Mouse (Mus musculus) retina, postnatal 7 days (tissue): ENCODE data around the gene Yipf1.

Experiments
- DNase-seq: peaks from one replicate; pipeline ENCODE4 v3.0.0-alpha.2; 2012; ENCODE audit warnings: low read depth, low spot score

Gene Yipf1

GRCm38 (mm10) chr4:107313690-107314478, at the start of gene Yipf1:
Gene Yipf1, plus strand, starts transcription at chr4:107314363.
- DNase-seq: peak; percentile 80

- no peak for DNase-seq
These were observed 40.5 kb upstream of the Yipf1 start for GRCm38 (mm10) chr4:107273683-107274082.

- no peak for DNase-seq
These were observed 39.7 kb upstream of the Yipf1 start for GRCm38 (mm10) chr4:107274511-107274910.

- peak; percentile 73 for DNase-seq
These were observed 35.9 kb upstream of the Yipf1 start for GRCm38 (mm10) chr4:107278188-107278707.

GRCm38 (mm10) chr4:107280843-107281475, 33.2 kb upstream of the Yipf1 start:
- no peak for DNase-seq

- DNase-seq: no peak
These were observed 28.5 kb upstream of the Yipf1 start for GRCm38 (mm10) chr4:107285446-107286200.

GRCm38 (mm10) chr4:107286386-107286785, 27.8 kb upstream of the Yipf1 start:
- no peak for DNase-seq

- no peak for DNase-seq
These were observed 26.6 kb upstream of the Yipf1 start for GRCm38 (mm10) chr4:107287517-107287916.

- DNase-seq: no peak
These were observed 22.4 kb upstream of the Yipf1 start for GRCm38 (mm10) chr4:107291611-107292272.

- DNase-seq: no peak
These were observed 21.9 kb upstream of the Yipf1 start for GRCm38 (mm10) chr4:107292273-107292662.

- DNase-seq: no peak
These were observed 16.0 kb upstream of the Yipf1 start for GRCm38 (mm10) chr4:107298071-107298606.

GRCm38 (mm10) chr4:107299779-107300340, 14.3 kb upstream of the Yipf1 start:
- no peak for DNase-seq

- DNase-seq: no peak
These were observed 13.8 kb upstream of the Yipf1 start for GRCm38 (mm10) chr4:107300371-107300770.

GRCm38 (mm10) chr4:107300902-107301555, 13.1 kb upstream of the Yipf1 start:
- no peak for DNase-seq

GRCm38 (mm10) chr4:107302221-107302620, 11.9 kb upstream of the Yipf1 start:
- DNase-seq: no peak

GRCm38 (mm10) chr4:107302832-107303231, 11.3 kb upstream of the Yipf1 start:
- no peak for DNase-seq

- DNase-seq: no peak
These were observed 10.6 kb upstream of the Yipf1 start for GRCm38 (mm10) chr4:107303531-107303930.

GRCm38 (mm10) chr4:107306966-107307365, 7.2 kb upstream of the Yipf1 start, which contains the start of gene Dio1:
Gene Dio1, minus strand, starts transcription at chr4:107307169.
- no peak for DNase-seq

- DNase-seq: no peak
These were observed 279 bp downstream of the Yipf1 start for GRCm38 (mm10) chr4:107314479-107314805.

GRCm38 (mm10) chr4:107318646-107319045, 4.5 kb downstream of the Yipf1 start:
- DNase-seq: no peak

- DNase-seq: no peak
These were observed 6.9 kb downstream of the Yipf1 start for GRCm38 (mm10) chr4:107321041-107321440.
